Mouse (Mus musculus): ENCODE results near the gene Ambra1. TPM values are rescaled to one million over a fixed set of nuclear protein-coding genes. Genes with fewer than 3 reads are reported as not detected.

Gene Ambra1
- total RNA-seq, 2 experiments from 2014 or later, result 28.0 to 35.6 TPM

DNA sequence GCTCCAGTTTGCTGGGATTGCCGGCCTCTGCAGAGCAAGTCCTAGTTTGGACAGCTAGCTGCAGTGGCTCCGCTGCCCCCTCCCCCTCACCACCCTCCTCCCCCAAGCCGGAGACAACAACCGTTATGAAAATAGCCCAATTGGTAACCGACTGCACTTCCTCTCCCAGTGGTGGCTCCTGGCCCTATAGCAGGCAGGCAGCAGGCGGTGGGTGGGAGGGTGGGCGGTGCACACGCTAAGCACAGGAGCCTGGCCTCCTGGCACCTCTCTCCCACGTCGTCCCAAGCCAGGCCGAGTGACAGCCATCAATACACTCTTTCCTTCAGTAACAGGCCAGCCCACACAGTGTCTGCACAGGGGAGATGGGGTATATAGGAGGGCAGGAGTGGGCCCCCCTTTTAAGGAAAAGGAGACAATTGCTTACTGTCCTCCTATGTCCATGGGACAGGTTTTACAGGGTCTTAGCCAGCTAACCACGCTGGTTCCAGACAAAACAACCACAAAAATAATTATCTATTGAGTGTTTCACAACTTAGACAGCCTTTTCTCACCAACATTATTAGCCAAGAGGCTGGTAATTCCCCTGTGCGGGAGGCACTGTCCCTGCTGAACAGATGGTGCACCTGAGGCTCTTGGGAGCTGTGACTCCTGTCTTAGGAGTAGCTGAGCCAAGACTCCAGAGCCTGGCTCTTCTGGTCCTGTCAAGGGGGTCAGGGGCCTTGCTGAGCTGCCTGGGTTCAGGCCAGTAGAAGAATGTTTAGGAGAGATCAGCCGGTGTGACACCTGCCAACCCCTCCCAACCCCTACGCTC lies 220.5 kb downstream of the Ambra1 start:
- peak; percentile 54 for ATAC-seq (replicated peaks; ENCODE audit: low FRiP score, low TSS enrichment, poor library complexity, severe bottlenecking)

DNA sequence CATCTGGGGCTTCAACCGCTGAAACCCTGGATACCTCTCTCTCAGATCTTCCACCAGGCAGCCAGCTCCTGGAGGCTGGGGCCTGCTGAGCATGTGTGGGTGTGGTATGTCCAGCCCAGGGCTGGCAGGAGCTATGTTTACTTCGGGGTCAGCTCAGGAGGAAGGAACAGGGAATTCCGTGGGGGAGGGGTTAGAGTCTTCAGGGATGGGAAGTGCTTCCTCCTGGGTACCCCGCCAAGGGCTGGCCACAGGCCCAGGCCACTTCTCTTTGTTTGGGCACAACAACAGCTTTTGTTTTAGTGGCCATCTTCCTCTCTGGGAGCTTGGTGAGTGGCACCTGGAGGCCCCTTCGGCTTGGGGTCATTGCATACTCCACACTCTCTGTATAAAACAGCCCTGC lies 223.9 kb downstream of the Ambra1 start:
- no peak for ATAC-seq (replicated peaks; ENCODE audit: low FRiP score, low TSS enrichment, poor library complexity, severe bottlenecking)

DNA sequence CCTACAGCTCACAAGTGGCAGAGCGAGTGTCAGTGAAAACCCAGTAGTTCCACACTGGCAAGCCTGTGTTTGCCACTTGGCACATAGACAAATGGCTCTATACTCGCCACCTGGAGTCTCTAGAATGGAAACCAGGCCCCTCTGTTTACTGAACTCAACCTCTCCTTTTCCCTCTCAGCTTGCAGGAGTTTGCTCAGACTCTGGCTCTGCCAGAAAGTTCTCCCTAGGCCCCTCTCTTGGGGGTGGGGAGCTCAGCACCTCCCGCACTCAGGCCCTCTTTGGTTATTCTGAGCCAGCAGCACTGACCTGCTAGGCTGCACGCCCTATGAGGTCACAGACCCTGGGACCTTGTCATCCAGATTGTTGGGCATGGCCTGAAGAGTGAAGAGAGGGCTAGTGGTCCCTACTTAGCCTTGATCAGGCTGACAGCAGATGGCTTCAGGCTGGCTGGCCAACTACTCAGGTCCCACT lies 225.2 kb downstream of the Ambra1 start:
- ATAC-seq (replicated peaks; ENCODE audit: low FRiP score, low TSS enrichment, poor library complexity, severe bottlenecking), result no peak

DNA sequence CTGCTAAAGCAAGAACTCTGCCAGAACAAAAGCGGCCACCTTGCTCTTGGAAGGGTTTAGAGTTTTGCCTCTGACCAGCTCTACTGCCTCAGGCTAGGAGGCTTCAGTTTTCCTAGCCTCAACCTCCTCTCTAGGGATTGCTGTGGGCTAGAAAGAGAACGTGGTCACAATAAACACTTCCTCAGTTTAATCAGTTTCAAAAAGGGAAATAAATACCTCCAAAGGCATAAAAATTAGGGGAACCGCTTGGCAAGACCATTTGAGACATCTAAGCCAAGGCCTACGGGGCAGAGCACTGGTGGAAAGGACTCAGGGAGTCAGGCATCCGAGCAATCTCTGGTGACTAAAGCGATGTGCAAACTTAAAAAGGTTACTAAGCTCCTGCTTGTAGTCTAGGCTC lies 225.9 kb downstream of the Ambra1 start:
- ATAC-seq (replicated peaks; ENCODE audit: low FRiP score, low TSS enrichment, poor library complexity, severe bottlenecking), result no peak

DNA sequence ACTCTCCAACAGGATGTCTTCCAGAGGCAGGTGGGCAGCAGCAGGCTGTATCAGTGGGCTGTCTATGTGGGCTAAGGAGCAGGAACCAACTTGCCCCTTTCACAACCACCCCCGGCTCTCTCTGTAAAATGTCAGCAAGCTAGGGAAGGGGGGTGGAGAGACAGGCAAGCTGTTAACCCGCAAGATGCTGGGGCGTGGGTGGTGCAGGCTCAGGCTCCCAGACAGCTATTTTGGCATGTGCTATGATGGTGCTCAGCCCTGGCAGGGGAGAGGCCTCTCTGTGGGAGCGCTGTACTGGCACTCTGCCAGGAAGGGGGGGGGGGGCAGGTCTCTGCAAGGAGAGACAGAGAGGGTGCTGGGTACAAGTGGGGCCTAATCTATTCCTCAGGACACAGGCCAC lies 227.2 kb downstream of the Ambra1 start:
- peak; percentile 37 for ATAC-seq (replicated peaks; ENCODE audit: low FRiP score, low TSS enrichment, poor library complexity, severe bottlenecking)

DNA sequence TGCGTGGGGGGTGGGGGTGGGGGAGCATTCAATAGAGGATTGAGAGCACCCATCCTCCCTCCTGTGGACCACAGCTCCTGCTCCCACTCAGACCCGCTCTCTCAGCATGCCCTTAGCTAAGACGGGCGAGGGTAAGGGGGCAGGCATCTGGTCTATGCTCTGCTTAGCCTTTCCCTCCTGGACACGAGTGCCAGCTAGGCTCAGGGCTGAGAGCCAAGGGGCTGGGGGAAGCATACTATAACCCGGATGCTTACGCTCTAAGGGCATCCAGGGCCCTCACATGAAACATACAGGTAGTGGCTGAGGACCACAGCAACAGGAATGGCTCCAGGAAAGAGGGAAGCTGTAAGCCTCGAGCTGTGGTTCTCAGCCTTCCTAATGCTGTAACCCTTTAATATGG lies 228.1 kb downstream of the Ambra1 start:
- no peak for ATAC-seq (replicated peaks; ENCODE audit: low FRiP score, low TSS enrichment, poor library complexity, severe bottlenecking)

DNA sequence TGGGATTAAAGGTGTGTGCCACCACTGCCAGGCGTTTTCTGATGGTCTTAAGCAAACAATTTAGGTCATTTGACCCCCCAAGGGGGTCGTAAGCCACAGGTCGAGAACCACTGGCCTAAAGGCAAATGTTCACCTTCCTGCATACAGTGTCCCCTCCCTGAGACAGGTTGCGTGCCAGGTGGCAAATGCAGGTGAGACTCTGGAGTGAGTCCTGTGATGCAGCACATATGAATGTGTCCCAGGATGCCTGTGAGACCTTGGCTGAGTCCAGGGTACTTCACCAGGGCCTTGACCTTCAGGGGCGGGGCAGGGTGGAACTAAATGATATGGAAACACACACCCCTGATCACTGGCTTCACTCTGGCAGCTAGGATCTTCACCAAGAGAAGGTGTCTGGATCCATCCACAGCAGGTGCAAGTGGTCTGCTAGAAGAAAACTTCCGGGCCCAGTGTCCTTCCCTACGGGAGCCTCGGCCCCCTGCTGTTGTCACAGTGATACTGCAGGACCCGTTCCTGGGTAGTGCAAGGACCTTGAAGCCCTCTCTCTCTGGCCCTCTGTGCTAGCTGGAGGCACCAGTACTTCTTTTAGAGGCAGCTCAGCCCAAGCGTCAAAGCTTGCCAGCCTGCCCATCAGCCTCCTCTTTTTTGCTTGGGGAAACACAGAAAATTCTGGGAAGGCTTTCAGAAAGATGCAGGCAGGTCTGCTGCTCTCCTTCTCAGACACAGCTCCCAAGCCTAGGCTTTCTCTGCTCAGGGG lies 228.9 kb downstream of the Ambra1 start:
- ATAC-seq (replicated peaks; ENCODE audit: low FRiP score, low TSS enrichment, poor library complexity, severe bottlenecking), result peak; percentile 42

DNA sequence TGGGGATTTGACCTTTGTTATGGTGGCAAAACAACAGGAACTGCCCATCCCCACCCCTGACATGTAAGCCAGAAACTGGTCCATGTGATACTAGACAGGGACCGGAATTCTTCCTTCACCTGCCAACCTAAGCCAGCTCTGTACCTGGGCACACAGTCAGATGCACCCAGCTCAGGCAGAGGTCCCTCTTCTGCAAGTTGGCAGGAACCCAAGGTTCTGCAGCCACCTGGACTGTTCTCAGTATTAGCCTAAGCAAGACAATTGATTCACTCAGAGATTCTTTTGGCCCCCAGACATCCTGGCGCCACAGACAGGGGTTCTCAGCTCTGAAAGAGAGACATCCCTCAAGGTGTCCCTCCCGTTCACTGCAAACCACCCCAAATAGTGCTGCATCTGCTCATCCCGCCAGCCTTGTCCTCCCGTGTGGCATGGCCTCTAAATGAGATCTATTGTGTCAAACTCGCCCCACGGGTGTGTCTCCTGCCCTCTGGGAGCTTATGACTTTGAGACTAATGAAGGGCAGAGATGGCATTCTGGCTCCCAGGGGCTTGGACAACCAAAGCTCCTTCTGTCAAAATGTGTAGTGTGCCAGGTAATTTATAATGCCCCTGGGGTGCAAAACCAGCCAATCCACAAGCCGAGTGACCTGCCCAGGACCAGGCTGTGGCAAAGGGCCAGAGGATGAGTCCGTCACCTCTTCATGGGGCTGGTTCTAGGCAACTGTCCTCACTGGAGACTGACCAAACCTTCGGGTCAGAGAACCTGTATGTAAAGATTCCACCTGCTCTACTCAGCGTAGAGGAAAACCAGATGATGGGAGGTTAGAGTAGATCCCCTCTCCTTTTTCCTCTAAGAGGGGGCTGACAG lies 229.8 kb downstream of the Ambra1 start:
- ATAC-seq (replicated peaks; ENCODE audit: low FRiP score, low TSS enrichment, poor library complexity, severe bottlenecking), result no peak

DNA sequence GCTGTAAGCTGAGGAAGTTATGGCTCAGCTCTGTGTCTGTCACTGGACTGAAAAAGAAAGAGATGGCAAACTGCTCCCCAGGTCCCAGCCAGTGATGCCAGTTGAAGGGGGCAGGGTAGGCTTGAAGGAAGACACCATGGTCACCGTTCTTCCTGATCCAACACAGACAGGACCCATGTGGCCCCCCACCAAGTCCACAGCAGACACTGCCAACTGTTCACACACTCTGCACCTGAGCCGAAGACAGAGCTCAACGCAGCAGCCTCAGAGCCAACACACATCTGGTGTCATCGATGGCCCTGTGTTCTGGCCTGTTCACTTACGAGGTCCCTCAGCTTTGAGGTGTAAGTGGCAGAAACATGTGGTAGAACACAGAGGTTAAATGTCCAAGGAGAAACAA lies 230.5 kb downstream of the Ambra1 start:
- ATAC-seq (replicated peaks; ENCODE audit: low FRiP score, low TSS enrichment, poor library complexity, severe bottlenecking), result no peak

DNA sequence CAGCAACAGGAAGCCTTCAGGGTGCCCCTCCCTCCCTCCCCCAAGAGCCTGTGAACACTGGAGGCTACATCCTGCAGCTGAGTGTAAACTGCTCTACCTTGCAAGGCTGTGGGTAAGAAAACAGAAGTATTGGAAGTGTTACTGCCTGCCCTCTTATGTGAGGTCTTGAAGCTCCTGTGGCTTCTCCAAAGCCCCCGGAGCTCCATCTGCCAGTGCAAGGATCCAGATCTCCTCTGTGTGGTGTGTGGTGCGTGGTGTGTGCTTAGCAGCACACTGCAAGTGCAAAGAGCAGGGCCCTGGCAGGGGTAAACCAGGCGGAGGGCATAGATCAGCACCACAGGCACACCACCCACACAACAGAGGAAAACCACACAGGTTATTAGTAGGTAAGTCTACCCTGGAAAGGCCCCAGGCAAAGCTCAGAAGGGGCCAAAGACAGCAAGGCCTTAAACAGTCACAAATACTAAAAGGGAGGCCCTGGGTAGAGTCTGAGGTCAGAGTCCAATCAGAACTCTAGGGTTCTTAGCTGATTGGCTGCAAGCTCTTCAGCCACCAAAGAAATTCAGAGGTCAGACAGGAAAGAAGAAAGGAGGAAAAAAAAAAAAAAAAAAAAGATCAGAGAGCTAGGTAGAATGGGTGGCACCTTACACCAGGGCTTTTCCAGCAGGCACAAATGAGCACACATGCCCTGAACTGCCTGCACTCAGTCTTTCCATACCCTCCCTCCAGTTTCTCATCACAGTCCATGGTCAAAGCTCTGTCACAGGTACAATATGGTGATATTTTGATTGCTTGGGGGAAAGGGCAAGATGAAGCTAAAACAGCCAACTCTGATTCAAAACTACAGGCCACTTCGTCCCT lies 232.2 kb downstream of the Ambra1 start:
- no peak for ATAC-seq (replicated peaks; ENCODE audit: low FRiP score, low TSS enrichment, poor library complexity, severe bottlenecking)

DNA sequence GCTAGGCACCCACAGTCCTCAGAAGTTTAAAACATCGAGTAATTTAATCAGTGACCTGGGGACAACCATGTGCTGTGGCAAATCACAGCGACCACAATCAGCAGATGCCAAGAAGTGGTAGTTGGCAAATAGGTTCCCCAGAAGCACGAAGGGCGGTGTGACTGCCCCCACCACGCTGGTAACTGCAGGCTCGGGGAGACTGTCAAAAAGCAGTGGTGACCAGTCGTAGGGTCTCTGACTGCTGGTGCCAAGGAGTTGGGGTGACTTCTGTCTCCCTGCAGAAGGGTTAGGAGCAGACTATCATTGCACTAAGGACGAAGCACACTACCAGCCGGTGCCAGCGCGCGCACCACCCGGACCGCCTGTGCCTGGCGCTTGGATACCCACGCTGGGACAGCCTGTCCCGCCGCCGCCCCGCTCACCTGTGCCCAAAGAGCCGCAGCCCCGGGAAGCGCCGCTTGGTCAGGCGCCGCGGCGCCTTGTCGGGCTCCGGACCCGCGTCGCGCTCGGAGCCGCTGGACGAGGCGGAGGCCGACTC lies 233.0 kb downstream of the Ambra1 start:
- ATAC-seq (replicated peaks; ENCODE audit: low FRiP score, low TSS enrichment, poor library complexity, severe bottlenecking), result peak; percentile 11

DNA sequence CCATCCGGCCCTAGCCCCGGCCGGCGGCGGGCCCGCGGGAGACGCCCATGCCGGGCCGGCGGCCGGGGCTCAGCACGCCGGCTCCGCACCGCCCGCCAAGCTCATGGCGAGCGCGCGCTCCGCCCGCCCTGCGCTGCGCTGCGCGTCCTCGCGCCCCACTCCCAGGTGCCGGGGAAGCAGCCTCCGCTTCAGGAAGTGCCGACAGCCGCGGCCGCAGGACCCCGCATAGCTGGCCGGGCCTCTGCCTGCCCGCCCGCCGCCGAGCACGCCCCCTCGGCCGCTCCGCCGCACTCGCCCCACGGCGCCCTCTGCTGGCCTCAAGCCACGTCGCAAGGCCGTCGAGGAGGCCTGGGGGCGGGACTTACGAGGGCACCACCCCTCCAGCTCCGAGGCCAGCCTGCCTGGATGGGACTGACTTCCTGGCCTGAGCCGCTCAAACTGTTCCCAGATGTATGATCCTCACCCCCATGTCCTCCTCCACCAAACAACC lies 233.6 kb downstream of the Ambra1 start:
- peak; percentile 72 for ATAC-seq (replicated peaks; ENCODE audit: low FRiP score, low TSS enrichment, poor library complexity, severe bottlenecking)

DNA sequence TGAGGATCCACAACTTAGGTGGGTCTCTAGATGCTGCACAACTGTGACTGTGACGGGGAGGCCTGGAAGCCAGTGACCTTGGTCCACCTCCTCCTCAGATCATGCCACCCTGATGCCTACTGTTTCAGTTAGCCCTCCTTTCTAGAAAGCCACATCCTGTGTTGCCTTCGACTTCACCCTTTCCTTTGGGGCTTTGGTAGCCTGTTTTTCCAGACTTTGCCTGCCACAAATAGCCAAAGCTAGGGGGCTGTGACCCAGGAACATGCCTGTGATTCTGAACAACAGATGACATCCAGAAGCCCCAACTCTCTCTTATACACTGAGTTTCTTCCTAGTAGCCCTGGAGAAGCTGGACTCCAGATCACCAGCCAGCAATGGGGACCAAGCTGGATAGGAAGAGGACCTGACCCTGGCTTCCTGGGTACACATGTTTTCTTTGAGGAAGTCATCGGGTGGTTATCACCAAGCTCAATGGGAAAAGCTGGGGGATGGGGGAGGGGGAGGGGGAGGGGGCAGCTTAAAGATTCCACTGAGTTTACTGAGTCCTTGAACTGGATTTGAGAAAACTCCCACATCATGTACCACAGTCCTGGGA lies 234.8 kb downstream of the Ambra1 start:
- no peak for ATAC-seq (replicated peaks; ENCODE audit: low FRiP score, low TSS enrichment, poor library complexity, severe bottlenecking)

DNA sequence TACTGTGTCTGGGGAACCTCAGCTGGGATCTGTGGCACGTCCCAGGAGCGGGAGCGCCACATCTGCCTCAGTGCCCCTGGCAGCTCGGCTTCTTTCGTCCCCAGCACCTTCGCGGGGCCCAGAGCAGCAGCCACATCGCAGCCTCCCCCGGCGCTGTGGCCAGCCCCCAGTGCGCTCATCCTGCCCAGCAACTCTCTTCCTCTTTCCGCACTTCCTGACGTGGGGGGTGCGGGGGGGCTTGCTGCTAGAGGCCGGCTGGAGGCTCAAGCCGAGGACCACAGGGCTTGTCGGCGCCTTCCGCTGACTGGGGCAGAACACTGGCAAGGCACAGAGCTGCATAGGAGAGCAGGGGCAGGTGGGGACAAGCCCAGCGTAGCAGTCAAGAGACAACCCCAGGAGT lies 235.5 kb downstream of the Ambra1 start:
- ATAC-seq (replicated peaks; ENCODE audit: low FRiP score, low TSS enrichment, poor library complexity, severe bottlenecking), result no peak

DNA sequence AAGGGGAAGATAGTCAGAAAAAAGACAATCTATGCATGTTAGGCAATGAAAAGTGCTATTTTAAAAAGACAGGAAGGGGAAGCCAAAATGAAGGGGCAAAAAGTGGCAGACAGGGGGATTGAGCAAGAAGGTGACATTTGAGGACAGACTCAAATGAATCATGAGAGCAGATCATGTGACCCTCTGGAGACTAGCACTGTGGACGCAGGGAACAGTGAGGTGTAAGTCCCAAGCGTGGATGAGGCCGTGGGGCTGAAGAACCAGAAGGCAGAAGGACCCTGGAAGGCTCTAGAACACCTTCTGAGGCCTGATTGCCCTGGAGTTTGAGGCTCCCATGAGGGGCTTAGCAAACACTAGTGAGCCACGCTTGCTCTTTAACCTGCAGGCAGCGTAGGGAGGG lies 236.4 kb downstream of the Ambra1 start:
- no peak for ATAC-seq (replicated peaks; ENCODE audit: low FRiP score, low TSS enrichment, poor library complexity, severe bottlenecking)

DNA sequence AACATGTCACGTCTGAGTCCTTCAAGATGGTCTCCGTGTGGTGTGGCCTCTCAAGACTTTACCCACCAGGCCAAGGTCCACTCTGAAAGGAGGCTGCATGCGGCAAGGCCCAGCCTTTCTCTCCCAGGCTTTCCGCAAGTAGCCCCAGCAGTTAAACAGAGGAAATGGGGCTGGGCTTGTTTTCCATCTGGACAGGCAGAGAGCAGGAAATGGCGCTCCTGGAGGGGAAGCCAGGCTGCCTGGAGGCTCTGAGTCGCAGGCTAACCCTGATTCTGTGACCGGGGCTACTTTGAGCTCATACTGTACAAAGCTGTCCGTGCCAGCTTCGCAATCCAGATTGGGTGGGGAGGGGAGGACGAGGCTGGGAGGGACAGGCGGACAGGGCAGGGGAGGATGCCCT lies 238.0 kb downstream of the Ambra1 start:
- ATAC-seq (replicated peaks; ENCODE audit: low FRiP score, low TSS enrichment, poor library complexity, severe bottlenecking), result no peak
